Mouse (Mus musculus) hindbrain, embryonic 16.5 days (tissue): Measurements from ENCODE around the gene Gm28048. TPM values are rescaled to one million over a fixed set of nuclear protein-coding genes. Genes with fewer than 3 reads are reported as not detected.

Experiments
- ATAC-seq: fragments of 200-750 bp; cut with Nextera tagmentation; 2 replicates; pipeline ENCODE4 v1.8.0; 2017; ENCODE audit warnings: moderate TSS enrichment, moderate library complexity
- H3K27ac ChIP-seq: fragments of 300-500 bp; sonication (generic); 2 replicates; pipeline ENCODE4 v1.5.1; 2014; ENCODE audit warnings: low read depth, mild to moderate bottlenecking, control low read depth, low read length, moderate library complexity
- H3K27me3 ChIP-seq: fragments of 300-500 bp; sonication (generic); replicated peaks from 2 replicates; pipeline ENCODE4 v1.6.1; 2014; ENCODE audit warnings: low read length; ENCODE audit not compliant: control insufficient read depth, insufficient read depth
- H3K36me3 ChIP-seq: fragments of 300-500 bp; sonication (generic); 2 replicates; pipeline ENCODE4 v1.6.1; 2014; ENCODE audit warnings: mild to moderate bottlenecking, low read length, moderate library complexity, mixed read lengths; ENCODE audit not compliant: control insufficient read depth, insufficient read depth
- H3K4me1 ChIP-seq: fragments of 300-500 bp; sonication (generic); 2 replicates; pipeline ENCODE4 v1.6.1; 2014; ENCODE audit warnings: low read depth, low read length; ENCODE audit not compliant: control insufficient read depth, insufficient read depth
- H3K4me2 ChIP-seq: fragments of 300-500 bp; sonication (generic); 2 replicates; pipeline ENCODE4 v1.6.1; 2014; ENCODE audit warnings: mild to moderate bottlenecking, low read length, control low read depth, moderate library complexity
- H3K4me3 ChIP-seq: fragments of 300-500 bp; sonication (generic); 2 replicates; pipeline ENCODE4 v1.5.1; 2014; ENCODE audit warnings: mild to moderate bottlenecking, low read length, control low read depth, moderate library complexity
- H3K9ac ChIP-seq: fragments of 300-500 bp; sonication (generic); 2 replicates; pipeline ENCODE4 v1.6.1; 2014; ENCODE audit warnings: low read depth, mild to moderate bottlenecking, control low read depth, low read length, moderate library complexity
- H3K9me3 ChIP-seq: fragments of 300-500 bp; sonication (generic); 2 replicates; pipeline ENCODE4 v1.6.1; 2014; ENCODE audit warnings: mild to moderate bottlenecking, low read length, moderate library complexity; ENCODE audit not compliant: control insufficient read depth
- WGBS: fragments of 180-500 bp; shearing (Covaris S2); extraction: QIAGEN DNeasy Blood & Tissue Kit; methylation state at CpG from one replicate; pipeline ENCODE4 v1.1.7; 2014; 5-methylcytosine and 5-hydroxymethylcytosine counted together
- polyA plus RNA-seq: library from polyadenylated mRNA; unstranded; fragments of >200 nt; fragmentation: Nextera tagmentation; extraction: Ambion mirVana; gene quantifications from 2 replicates; pipeline ENCODE4 v1.2.1, GENCODE M21; 2015

Gene Gm28048
- polyA plus RNA-seq, 1 experiment from 2014 or later: 5.4 TPM

DNA sequence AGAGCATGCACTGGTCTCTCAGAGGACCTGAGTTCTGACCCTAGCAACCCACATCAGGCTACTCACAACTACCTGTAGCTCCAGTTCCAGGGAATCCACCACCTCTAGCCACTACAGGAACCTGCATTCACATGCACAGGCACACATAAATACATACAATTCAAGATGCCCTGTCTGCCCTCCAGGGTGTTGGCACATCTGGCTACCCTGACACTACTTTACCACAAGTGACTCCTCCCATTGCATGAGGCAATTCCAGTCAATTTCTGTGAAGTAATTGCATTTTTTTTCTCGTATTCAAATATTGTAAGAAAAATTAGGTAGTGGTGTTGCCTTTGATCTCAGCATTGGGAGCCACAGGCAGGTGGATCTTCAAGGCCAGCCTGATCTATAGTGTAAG lies 2.7 kb downstream of the Gm28048 start:
- 90% methylated on average over 1 of the region's 1 CpGs for WGBS
- no peaks in the 10 kb centered on the region for H3K27me3 ChIP-seq
- H3K36me3 ChIP-seq: peaks cover 2% of the 10 kb centered on the region; the same call in 1 of the 2 replicates
- H3K27ac ChIP-seq: no peak overlapping the region
- no peak overlapping the region for H3K4me3 ChIP-seq
- H3K4me2 ChIP-seq: no peak overlapping the region
- H3K9me3 ChIP-seq: no peaks in the 10 kb centered on the region
- H3K9ac ChIP-seq: no peak overlapping the region
- H3K4me1 ChIP-seq: peaks cover 44% of the 10 kb centered on the region
- no peak for ATAC-seq

DNA sequence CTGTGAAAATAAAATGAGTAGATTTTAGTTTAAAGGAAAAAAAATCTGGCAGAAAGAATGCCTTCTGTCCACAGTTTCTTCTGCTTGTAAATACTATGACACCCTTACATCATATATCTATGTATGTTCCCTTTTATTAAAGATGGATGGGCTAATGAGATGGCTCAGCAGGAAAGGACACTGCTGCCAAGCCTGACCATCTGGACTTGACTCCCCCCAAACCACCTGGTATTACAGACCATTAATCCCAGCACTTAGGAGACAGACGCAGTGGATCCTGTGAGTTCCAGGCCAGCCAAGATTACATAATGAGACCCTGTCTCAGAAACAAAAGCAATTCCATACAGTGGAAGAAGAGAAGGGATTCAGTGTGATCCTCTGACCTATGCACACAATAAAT lies 3.2 kb downstream of the Gm28048 start:
- peak; percentile 3; the same call in 1 of the 2 replicates for ATAC-seq
- 29% methylated on average over 1 of the region's 1 CpGs for WGBS
- H3K4me2 ChIP-seq: no peak overlapping the region
- no peaks in the 10 kb centered on the region for H3K9me3 ChIP-seq
- no peak overlapping the region for H3K4me3 ChIP-seq
- H3K27ac ChIP-seq: no peak overlapping the region
- H3K9ac ChIP-seq: no peak overlapping the region
- H3K36me3 ChIP-seq: peaks cover 6% of the 10 kb centered on the region
- H3K27me3 ChIP-seq: no peaks in the 10 kb centered on the region
- H3K4me1 ChIP-seq: peaks cover 46% of the 10 kb centered on the region

DNA sequence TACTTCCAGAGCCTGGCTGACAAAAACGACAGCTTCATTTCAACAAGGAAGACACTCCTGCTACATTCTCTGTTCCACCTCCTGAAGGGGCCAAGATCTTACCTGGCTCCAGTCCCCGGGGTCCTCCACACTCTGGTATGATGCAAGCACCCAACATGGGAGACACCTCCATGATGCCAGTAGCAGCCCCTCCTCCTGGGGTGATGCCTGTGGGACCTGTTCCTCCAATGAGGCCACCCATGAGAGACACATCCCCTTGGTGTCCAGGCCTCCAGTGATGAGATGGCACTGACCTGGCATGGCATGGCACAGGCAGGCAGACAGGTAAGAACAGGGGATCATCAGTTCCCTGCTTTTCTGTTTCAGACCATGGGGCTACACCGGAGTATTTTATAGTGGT lies 3.7 kb downstream of the Gm28048 start:
- H3K4me2 ChIP-seq: no peak overlapping the region
- H3K4me3 ChIP-seq: no peak overlapping the region
- peaks cover 10% of the 10 kb centered on the region for H3K36me3 ChIP-seq
- no peaks in the 10 kb centered on the region for H3K27me3 ChIP-seq
- 0 out of 2 replicates have a peak, but pooled peaks cover 3% of the 10 kb centered on the region for H3K9me3 ChIP-seq
- H3K4me1 ChIP-seq: peaks cover 46% of the 10 kb centered on the region
- ATAC-seq: no peak
- H3K9ac ChIP-seq: no peak overlapping the region
- H3K27ac ChIP-seq: no peak overlapping the region
- WGBS: 82% methylated on average over 3 of the region's 3 CpGs

- Histone ChIP-seq H3K4me2 (peak overlapping the region; percentile 71), H3K27ac (peak overlapping the region; percentile 59), H3K27me3 (no peaks in the 10 kb centered on the region), H3K4me1 (peaks cover 29% of the 10 kb centered on the region), H3K9me3 (peaks cover 16% of the 10 kb centered on the region), H3K36me3 (peaks cover 10% of the 10 kb centered on the region), H3K4me3 (peak overlapping the region; percentile 61), H3K9ac (peak overlapping the region; percentile 60)
- ATAC-seq: no peak
- WGBS: 58% methylated on average over 14 of the region's 14 CpGs
Measured at GRCm38 (mm10) chr11:22973599-22973998, 8.3 kb downstream of the Gm28048 start.

- 51% methylated on average over 44 of the region's 46 CpGs for WGBS
- peak; percentile 72 for ATAC-seq
- peak overlapping the region; percentile 71 for H3K4me2 ChIP-seq
- no peaks in the 10 kb centered on the region for H3K27me3 ChIP-seq
- H3K9ac ChIP-seq: peak overlapping the region; percentile 70
- peaks cover 10% of the 10 kb centered on the region for H3K36me3 ChIP-seq
- peak overlapping the region; percentile 83 for H3K27ac ChIP-seq
- H3K4me1 ChIP-seq: peaks cover 25% of the 10 kb centered on the region
- peaks cover 16% of the 10 kb centered on the region for H3K9me3 ChIP-seq
- peak overlapping the region; percentile 61 for H3K4me3 ChIP-seq
Measured at GRCm38 (mm10) chr11:22972746-22973526, 9.0 kb downstream of the Gm28048 start.

- Histone ChIP-seq H3K4me2 (peak within 1 kb of the TSS; percentile 52), H3K9ac (peak within 1 kb of the TSS; percentile 70), H3K36me3 (peaks cover 12% of the 10 kb centered on the region), H3K9me3 (peaks cover 22% of the 10 kb centered on the region), H3K27ac (peak within 1 kb of the TSS; percentile 83), H3K4me3 (peak within 1 kb of the TSS; percentile 61), H3K4me1 (peaks cover 20% of the 10 kb centered on the region), H3K27me3 (no peaks in the 10 kb centered on the region)
- ATAC-seq: peak; percentile 90
- WGBS: 57% methylated on average over 56 of the region's 56 CpGs
Measured at GRCm38 (mm10) chr11:22971835-22972709, 9.8 kb downstream of the Gm28048 start, which contains the start of gene Zrsr1. TSS of gene Zrsr1 (plus strand) at chr11:22972005.

GRCm38 (mm10) chr11:22970546-22970945 lies 11.3 kb downstream of the Gm28048 start:
- ATAC-seq: no peak
- H3K4me2 ChIP-seq: no peak overlapping the region
- H3K4me3 ChIP-seq: no peak overlapping the region
- WGBS: 95% methylated on average over 1 of the region's 1 CpGs
- peaks cover 8% of the 10 kb centered on the region for H3K4me1 ChIP-seq
- peaks cover 26% of the 10 kb centered on the region for H3K9me3 ChIP-seq
- no peak overlapping the region for H3K9ac ChIP-seq
- no peaks in the 10 kb centered on the region for H3K27me3 ChIP-seq
- peaks cover 12% of the 10 kb centered on the region for H3K36me3 ChIP-seq
- no peak overlapping the region for H3K27ac ChIP-seq

DNA sequence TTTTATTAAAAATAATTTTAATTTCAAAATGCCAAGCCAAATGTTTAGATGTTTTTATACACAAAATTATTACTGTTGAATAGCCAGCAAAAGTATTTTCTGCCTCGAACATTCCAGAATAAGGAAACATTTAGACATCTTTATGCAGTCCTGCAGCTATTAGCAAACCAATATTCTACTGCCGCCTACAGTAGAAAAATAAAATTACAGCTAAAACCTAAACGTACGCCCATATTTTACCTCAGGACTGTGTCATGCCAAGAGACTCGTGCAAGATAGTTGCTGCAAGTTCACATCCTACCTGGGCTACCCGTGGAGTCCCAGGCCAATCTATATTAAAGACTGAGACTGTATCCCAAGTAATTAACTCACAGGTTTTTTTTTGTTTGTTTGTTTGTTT lies 12.4 kb downstream of the Gm28048 start:
- ATAC-seq: no peak
- H3K36me3 ChIP-seq: peaks cover 12% of the 10 kb centered on the region
- H3K4me2 ChIP-seq: no peak overlapping the region
- peaks cover 5% of the 10 kb centered on the region for H3K4me1 ChIP-seq
- no peaks in the 10 kb centered on the region for H3K27me3 ChIP-seq
- no peak overlapping the region for H3K27ac ChIP-seq
- WGBS: 66% methylated on average over 6 of the region's 6 CpGs
- peaks cover 26% of the 10 kb centered on the region for H3K9me3 ChIP-seq
- H3K9ac ChIP-seq: no peak overlapping the region
- no peak overlapping the region for H3K4me3 ChIP-seq

- Histone ChIP-seq H3K4me3 (no peak overlapping the region), H3K9me3 (peaks cover 10% of the 10 kb centered on the region), H3K27ac (no peak overlapping the region), H3K27me3 (no peaks in the 10 kb centered on the region), H3K4me1 (no peaks in the 10 kb centered on the region), H3K4me2 (no peak overlapping the region), H3K36me3 (0 out of 2 replicates have a peak, but pooled peaks cover 2% of the 10 kb centered on the region), H3K9ac (no peak overlapping the region)
- ATAC-seq: no peak
- 85% methylated on average over 4 of the region's 4 CpGs for WGBS
Measured at GRCm38 (mm10) chr11:22965503-22965902, 16.4 kb downstream of the Gm28048 start.
